8 mouse cellular contexts compared by ENCODE assay signal in the genomic region with DNA sequence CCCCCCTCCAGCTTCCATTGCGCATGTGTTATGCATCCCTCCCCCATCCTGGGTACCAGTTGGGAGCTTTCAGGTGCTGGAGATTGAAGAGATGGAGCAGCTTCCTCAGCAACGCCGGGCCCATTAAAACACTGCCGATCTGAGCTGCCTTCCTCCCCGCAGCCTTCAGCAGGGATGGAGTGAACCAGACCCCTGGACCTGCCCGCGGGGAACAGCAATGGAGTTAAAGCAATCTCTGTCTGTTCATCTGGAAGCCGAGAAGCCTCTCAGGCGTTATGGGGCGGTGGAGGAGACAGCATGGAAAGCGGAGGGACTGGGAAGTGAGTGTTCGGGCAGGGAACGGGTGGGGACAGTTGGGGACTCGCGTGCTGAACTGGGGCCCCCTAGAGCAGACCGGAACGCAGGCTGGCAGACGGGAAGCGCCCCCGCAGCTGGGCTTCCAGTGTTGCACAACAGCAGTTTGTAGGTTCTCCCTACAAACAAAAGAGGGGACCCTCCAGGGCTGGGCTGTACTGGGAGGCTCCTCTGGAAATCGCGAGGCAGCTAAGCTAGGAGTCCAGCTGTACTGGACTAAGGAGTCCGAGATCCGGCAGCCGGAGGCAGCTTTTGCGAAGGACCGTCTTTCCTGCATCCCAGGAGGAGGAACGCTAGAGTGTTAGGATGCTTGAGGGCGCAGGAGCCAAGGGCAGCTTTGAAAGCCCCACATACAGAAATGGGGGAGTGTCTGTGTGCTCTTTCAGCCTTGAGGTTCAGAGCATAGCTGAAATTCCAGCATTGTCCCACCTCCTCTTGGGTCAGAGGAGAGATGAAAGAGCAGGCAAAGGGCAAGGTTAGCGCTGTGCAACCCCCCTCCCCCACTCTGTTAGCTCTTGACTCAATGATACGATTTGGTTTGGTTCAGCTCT. TPM values are rescaled to one million over a fixed set of nuclear protein-coding genes. Genes with fewer than 3 reads are reported as not detected.
DNase-seq lines count a peak whose midpoint lies in the region; ATAC-seq and TF ChIP-seq lines count a peak whose summit lies in the region.

A gene (plus strand): TSS at position 31 of the 905 bp plus-strand sequence.
A gene (minus strand): TSS at position 315 of the 905 bp plus-strand sequence.

- no peak for TF ChIP-seq CTCF in lung, postnatal 0 days (IDR thresholded peaks at IDR 0.05)

- peak within 1 kb of the TSS; percentile 72 for H3K4me2 ChIP-seq in lung, postnatal 0 days (replicated peaks; ENCODE audit: low read depth, low read length)

- peak; percentile 17; the same call in 1 of the 2 replicates for ATAC-seq in lung, postnatal 0 days

- WGBS in lung, postnatal 0 days, result 2% methylated on average over 31 of the region's 31 CpGs
- 1% methylated on average over 31 of the region's 31 CpGs for WGBS in hindbrain, embryonic 10.5 days
- WGBS in midbrain, embryonic 10.5 days, result under 1% methylated on average over 31 of the region's 31 CpGs

- H3K27ac ChIP-seq in lung, postnatal 0 days (ENCODE audit: low read length), result no peak within 1 kb of the TSS
- H3K27ac ChIP-seq in hindbrain, embryonic 10.5 days, result peak within 1 kb of the TSS; percentile 90
- peak within 1 kb of the TSS; percentile 89 for H3K27ac ChIP-seq in midbrain, embryonic 10.5 days (replicated peaks)

- H3K9ac ChIP-seq in lung, postnatal 0 days (replicated peaks; ENCODE audit: low read depth), result no peak within 1 kb of the TSS

- no peak for TF ChIP-seq EP300 in lung, postnatal 0 days (IDR thresholded peaks at IDR 0.05)

- peak; percentile 19 for DNase-seq in lung, postnatal 0 days (ENCODE audit: low spot score)
- no peak for DNase-seq in lung, postnatal 4 days
- DNase-seq in embryo, embryonic 9.5 days (ENCODE audit: extremely low spot score), result peak; percentile 56
- peak; percentile 63 for DNase-seq in hindbrain, embryonic 10.5 days (ENCODE audit: low spot score)
- peak; percentile 64 for DNase-seq in left cerebral cortex, adult 11 months (ENCODE audit: low spot score)
- DNase-seq in midbrain, embryonic 10.5 days (ENCODE audit: low spot score), result peak; percentile 65
- DNase-seq in telencephalon, adult 2 months (ENCODE audit: low read depth, low spot score), result peak; percentile 70
- no peak for DNase-seq in lung, postnatal 10 days

- no peaks in the 10 kb centered on the region for H3K36me3 ChIP-seq in lung, postnatal 0 days (ENCODE audit: insufficient read depth, low read length)
- H3K36me3 ChIP-seq in hindbrain, embryonic 10.5 days, result no peaks in the 10 kb centered on the region
- H3K36me3 ChIP-seq in midbrain, embryonic 10.5 days, result no peaks in the 10 kb centered on the region

- no peaks in the 10 kb centered on the region for H3K9me3 ChIP-seq in lung, postnatal 0 days (ENCODE audit: low read length)
- H3K9me3 ChIP-seq in hindbrain, embryonic 10.5 days, result no peaks in the 10 kb centered on the region
- H3K9me3 ChIP-seq in midbrain, embryonic 10.5 days (replicated peaks), result no peaks in the 10 kb centered on the region

- H3K4me3 ChIP-seq in lung, postnatal 0 days (ENCODE audit: low read depth, low read length), result peak within 1 kb of the TSS; percentile 28
- peak within 1 kb of the TSS; percentile 71 for H3K4me3 ChIP-seq in hindbrain, embryonic 10.5 days
- H3K4me3 ChIP-seq in midbrain, embryonic 10.5 days, result peak within 1 kb of the TSS; percentile 72

- no peaks in the 10 kb centered on the region for H3K27me3 ChIP-seq in lung, postnatal 0 days (replicated peaks; ENCODE audit: insufficient read depth, low read length)
- H3K27me3 ChIP-seq in hindbrain, embryonic 10.5 days (ENCODE audit: insufficient read depth, poor library complexity, severe bottlenecking), result no peaks in the 10 kb centered on the region
- no peaks in the 10 kb centered on the region for H3K27me3 ChIP-seq in midbrain, embryonic 10.5 days (ENCODE audit: low read depth, poor library complexity, severe bottlenecking)

- peaks cover 7% of the 10 kb centered on the region for H3K4me1 ChIP-seq in lung, postnatal 0 days (ENCODE audit: insufficient read depth, low read depth, low read length)
- peaks cover 17% of the 10 kb centered on the region for H3K4me1 ChIP-seq in hindbrain, embryonic 10.5 days (replicated peaks)
- peaks cover 21% of the 10 kb centered on the region for H3K4me1 ChIP-seq in midbrain, embryonic 10.5 days

RNA-seq across cellular contexts. Expression of the first gene that starts in this region (rescaled TPM):
- 0.42 TPM in 1 of 2 replicates, not detected in the other for polyA plus RNA-seq in lung, postnatal 0 days (2015; fragmentation: Nextera tagmentation; extraction: Ambion mirVana)
- 9.3 and 22.4 TPM in 2 replicates for polyA plus RNA-seq in hindbrain, embryonic 10.5 days (2016; fragmentation: Nextera tagmentation; extraction: Ambion mirVana)
- polyA plus RNA-seq in midbrain, embryonic 10.5 days (2016; fragmentation: Nextera tagmentation; extraction: Ambion mirVana), result 10.6 and 18.7 TPM in 2 replicates

RNA-seq across cellular contexts. Expression of the second gene that starts in this region (rescaled TPM):
- not detected in 2 replicates for polyA plus RNA-seq in lung, postnatal 0 days (2015; fragmentation: Nextera tagmentation; extraction: Ambion mirVana)
- polyA plus RNA-seq in hindbrain, embryonic 10.5 days (2016; fragmentation: Nextera tagmentation; extraction: Ambion mirVana), result 0.54 and 1.4 TPM in 2 replicates
- 0.85 and 1.2 TPM in 2 replicates for polyA plus RNA-seq in midbrain, embryonic 10.5 days (2016; fragmentation: Nextera tagmentation; extraction: Ambion mirVana)

Comparison
In these comparisons a context has a peak if more than half of its experiments do, and no peak if none do; other contexts are left out.
1. Peak in DNase-seq, ATAC-seq, H3K4me3 ChIP-seq and H3K4me2 ChIP-seq in lung, postnatal 0 days; RNA of the genes that start here not detected or under 1 TPM.
2. DNase-seq: peak in embryo, embryonic 9.5 days (single experiment), hindbrain, embryonic 10.5 days (single experiment), left cerebral cortex, adult 11 months (single experiment), midbrain, embryonic 10.5 days (single experiment) and telencephalon, adult 2 months (single experiment); none in lung, postnatal 4 days (0 of 2) and lung, postnatal 10 days (single experiment).
3. Peak in every context shown above with its lines, with median percentiles within 50 percentile points of each other: H3K4me3 ChIP-seq.